Mouse (Mus musculus) myocyte (in vitro differentiated cells): ENCODE results near the gene Tex261. TPM values are rescaled to one million over a fixed set of nuclear protein-coding genes. Genes with fewer than 3 reads are reported as not detected.

ENCODE experiments used
- H3K27me3 ChIP-seq: one replicate; pipeline ENCODE4 v1.6.1; 2011; ENCODE audit not compliant: control insufficient read depth, insufficient read depth, insufficient read length
- H3K36me3 ChIP-seq: one replicate; pipeline ENCODE4 v1.6.1; 2011; ENCODE audit not compliant: control insufficient read depth, insufficient read depth
- H3K4me2 ChIP-seq: one replicate; pipeline ENCODE4 v1.6.1; 2011; ENCODE audit warnings: low read depth, control low read depth
- H3K4me3 ChIP-seq: one replicate; pipeline ENCODE4 v1.5.1; 2011; ENCODE audit warnings: mild to moderate bottlenecking, control low read depth, moderate library complexity
- H3K79me2 ChIP-seq: one replicate; pipeline ENCODE4 v1.6.1; 2011; ENCODE audit not compliant: control insufficient read depth, insufficient read depth
- H3ac ChIP-seq: one replicate; pipeline ENCODE4 v1.6.1; 2011; ENCODE audit not compliant: control insufficient read depth, insufficient read length
- CEBPB ChIP-seq: IDR thresholded peaks from 2 replicates; pipeline ENCODE4 v1.6.1; 2011; ENCODE audit warnings: mild to moderate bottlenecking, moderate library complexity; ENCODE audit not compliant: poor library complexity, insufficient read depth, severe bottlenecking
- E2F4 ChIP-seq: IDR thresholded peaks from one replicate; pipeline ENCODE4 v1.6.1; 2011; ENCODE audit warnings: mild to moderate bottlenecking, control low read depth, moderate library complexity; ENCODE audit not compliant: insufficient read depth
- MAX ChIP-seq: IDR thresholded peaks from one replicate; pipeline ENCODE4 v1.6.1; 2011; ENCODE audit warnings: low read depth, mild to moderate bottlenecking, control low read depth
- MYOD1 ChIP-seq, 3 experiments: IDR thresholded peaks; one replicate each; pipeline ENCODE4 v1.6.1; 2011; ENCODE audit warnings: control low read depth in 2 of 3, low read depth in 2 of 3, mild to moderate bottlenecking in 2 of 3, moderate library complexity in 1 of 3; ENCODE audit not compliant: insufficient read length in 2 of 3, control insufficient read depth in 1 of 3
- MYOG ChIP-seq, 3 experiments: IDR thresholded peaks; one replicate each; pipeline ENCODE4 v1.6.1; 2011; ENCODE audit warnings: control low read depth in 2 of 3, low read depth in 2 of 3, mild to moderate bottlenecking in 2 of 3; ENCODE audit not compliant: insufficient read length in 2 of 3, control insufficient read depth in 1 of 3, insufficient read depth in 1 of 3
- POLR2A ChIP-seq: IDR thresholded peaks from one replicate; pipeline ENCODE4 v1.6.1; 2011; ENCODE audit warnings: low read depth, mild to moderate bottlenecking, control low read depth, moderate library complexity; ENCODE audit not compliant: insufficient read length
- POLR2AphosphoS2 ChIP-seq: IDR thresholded peaks from one replicate; pipeline ENCODE4 v1.6.1; 2011; ENCODE audit warnings: low read depth, control low read depth; ENCODE audit not compliant: insufficient read length
- REST ChIP-seq: IDR thresholded peaks from one replicate; pipeline ENCODE4 v1.6.1; 2011; ENCODE audit warnings: mild to moderate bottlenecking, control low read depth, moderate library complexity; ENCODE audit not compliant: insufficient read depth, insufficient read length
- SRF ChIP-seq: IDR thresholded peaks from one replicate; pipeline ENCODE4 v1.6.1; 2011; ENCODE audit warnings: low read depth; ENCODE audit not compliant: control insufficient read depth, insufficient read length
- TCF12 ChIP-seq: IDR thresholded peaks from one replicate; pipeline ENCODE4 v1.6.1; 2011; ENCODE audit warnings: mild to moderate bottlenecking, control low read depth; ENCODE audit not compliant: poor library complexity, insufficient read depth, severe bottlenecking
- TCF3 ChIP-seq: IDR thresholded peaks from one replicate; pipeline ENCODE4 v1.6.1; 2011; ENCODE audit warnings: low read depth, control low read depth; ENCODE audit not compliant: insufficient read length
- USF1 ChIP-seq: IDR thresholded peaks from one replicate; pipeline ENCODE4 v1.6.1; 2011; ENCODE audit warnings: low read depth, mild to moderate bottlenecking, control low read depth, moderate library complexity
- polyA plus RNA-seq: library from polyadenylated mRNA; unstranded; fragments of >200 nt; fragmentation: generic; extraction: Trizol; gene quantifications from one replicate; pipeline ENCODE4 v1.2.1, GENCODE M21; 2012; ENCODE audit warnings: missing spikeins

Gene Tex261
- polyA plus RNA-seq, 1 experiment, result 70.7 TPM

- no peak overlapping the region for H3K4me3 ChIP-seq
- no peak for TF ChIP-seq TCF12
- no peaks in the 10 kb centered on the region for H3K79me2 ChIP-seq
- no peaks in the 10 kb centered on the region for H3K27me3 ChIP-seq
- H3K4me2 ChIP-seq, result no peak overlapping the region
- no peak overlapping the region for H3ac ChIP-seq
- peaks cover 4% of the 10 kb centered on the region for H3K36me3 ChIP-seq
These were observed 40.2 kb upstream of the Tex261 start for GRCm38 (mm10) chr6:83815801-83816200.

GRCm38 (mm10) chr6:83802846-83803245, 27.2 kb upstream of the Tex261 start:
- Histone ChIP-seq H3K27me3 (no peaks in the 10 kb centered on the region), H3ac (no peak overlapping the region), H3K4me3 (no peak overlapping the region), H3K4me2 (no peak overlapping the region), H3K36me3 (peaks cover 6% of the 10 kb centered on the region), H3K79me2 (no peaks in the 10 kb centered on the region)
- TF ChIP-seq CEBPB (no peak), MYOG (IDR thresholded peaks at IDR 0.05; ENCODE audit: control insufficient read depth in 1 of 3, insufficient read depth in 1 of 3, insufficient read length in 2 of 3, low read depth in 2 of 3) (no peak), MYOD1 (IDR thresholded peaks at IDR 0.05; ENCODE audit: control insufficient read depth in 1 of 3, insufficient read length in 2 of 3, low read depth in 2 of 3) (no peak), REST (no peak), POLR2AphosphoS2 (no peak), SRF (no peak), POLR2A (no peak), USF1 (no peak), TCF3 (no peak), TCF12 (no peak)

- H3ac ChIP-seq, result no peak overlapping the region
- H3K4me2 ChIP-seq, result no peak overlapping the region
- H3K4me3 ChIP-seq, result no peak overlapping the region
- no peaks in the 10 kb centered on the region for H3K79me2 ChIP-seq
- H3K36me3 ChIP-seq, result peaks cover 6% of the 10 kb centered on the region
- no peak for TF ChIP-seq POLR2AphosphoS2
- no peaks in the 10 kb centered on the region for H3K27me3 ChIP-seq
These were observed 26.4 kb upstream of the Tex261 start for GRCm38 (mm10) chr6:83802033-83802432.

GRCm38 (mm10) chr6:83796686-83797085, 21.1 kb upstream of the Tex261 start:
- no peaks in the 10 kb centered on the region for H3K27me3 ChIP-seq
- TF ChIP-seq USF1, result no peak
- TF ChIP-seq MYOD1 (IDR thresholded peaks at IDR 0.05; ENCODE audit: control insufficient read depth in 1 of 3, insufficient read length in 2 of 3, low read depth in 2 of 3), result no peak
- TF ChIP-seq POLR2AphosphoS2, result no peak
- TF ChIP-seq CEBPB, result no peak
- TF ChIP-seq TCF3, result no peak
- no peak for TF ChIP-seq TCF12
- TF ChIP-seq E2F4, result no peak
- TF ChIP-seq MYOG (IDR thresholded peaks at IDR 0.05; ENCODE audit: control insufficient read depth in 1 of 3, insufficient read depth in 1 of 3, insufficient read length in 2 of 3, low read depth in 2 of 3), result no peak
- no peak for TF ChIP-seq POLR2A
- TF ChIP-seq REST, result no peak
- no peak for TF ChIP-seq MAX
- no peak for TF ChIP-seq SRF
- H3K36me3 ChIP-seq, result peaks cover 6% of the 10 kb centered on the region
- H3ac ChIP-seq, result no peak overlapping the region
- H3K4me2 ChIP-seq, result peak overlapping the region; percentile 4
- H3K79me2 ChIP-seq, result peaks cover 3% of the 10 kb centered on the region
- no peak overlapping the region for H3K4me3 ChIP-seq

- TF ChIP-seq USF1 (no peak), CEBPB (peak; percentile 67; the same call in 1 of the 2 replicates)
These were observed 19.9 kb upstream of the Tex261 start for GRCm38 (mm10) chr6:83795492-83795900.

GRCm38 (mm10) chr6:83794760-83795296, 19.2 kb upstream of the Tex261 start, which contains the start of gene Nagk:
Gene Nagk, plus strand, starts transcription at chr6:83794982.
- H3K4me3 ChIP-seq, result peak within 1 kb of the TSS; percentile 74
- peaks cover 6% of the 10 kb centered on the region for H3K36me3 ChIP-seq
- peak within 1 kb of the TSS; percentile 98 for H3K4me2 ChIP-seq
- H3K27me3 ChIP-seq, result no peaks in the 10 kb centered on the region
- H3K79me2 ChIP-seq, result peaks cover 3% of the 10 kb centered on the region
- peak within 1 kb of the TSS; percentile 13 for H3ac ChIP-seq
- no peak for TF ChIP-seq TCF3
- no peak for TF ChIP-seq TCF12
- TF ChIP-seq E2F4, result no peak
- peak; percentile 27 for TF ChIP-seq REST
- TF ChIP-seq POLR2AphosphoS2, result peak; percentile 97
- peak; percentile 77 for TF ChIP-seq SRF
- peak in 1 of 3 experiments; percentile 58 for TF ChIP-seq MYOD1 (IDR thresholded peaks at IDR 0.05; ENCODE audit: control insufficient read depth in 1 of 3, insufficient read length in 2 of 3, low read depth in 2 of 3)
- TF ChIP-seq POLR2A, result peak; percentile 88
- no peak for TF ChIP-seq CEBPB
- TF ChIP-seq MYOG (IDR thresholded peaks at IDR 0.05; ENCODE audit: control insufficient read depth in 1 of 3, insufficient read depth in 1 of 3, insufficient read length in 2 of 3, low read depth in 2 of 3), result peak in 2 of 3 experiments; percentile 21 to 40
- TF ChIP-seq USF1, result peak; percentile 84
- no peak for TF ChIP-seq MAX

More at GRCm38 (mm10) chr6:83795492-83795900, 19.9 kb upstream of the Tex261 start:
- H3ac ChIP-seq, result peak overlapping the region; percentile 13
- H3K27me3 ChIP-seq, result no peaks in the 10 kb centered on the region
- H3K4me3 ChIP-seq, result peak overlapping the region; percentile 74
- peaks cover 6% of the 10 kb centered on the region for H3K36me3 ChIP-seq
- H3K4me2 ChIP-seq, result peak overlapping the region; percentile 84
- H3K79me2 ChIP-seq, result peaks cover 3% of the 10 kb centered on the region
